Mouse (Mus musculus) CD4-positive naive resting alpha-beta T cell, adult 57 days (primary cell): Measurements from ENCODE around the gene Gm12800. TPM values are rescaled to one million over a fixed set of nuclear protein-coding genes. Genes with fewer than 3 reads are reported as not detected.

ENCODE experiments used
- total RNA-seq: library from RNA; stranded (reverse); gene quantifications from one replicate; pipeline ENCODE4 v1.2.4, GENCODE M21; 2023

The Gm12800 gene
- total RNA-seq, result not detected

DNA sequence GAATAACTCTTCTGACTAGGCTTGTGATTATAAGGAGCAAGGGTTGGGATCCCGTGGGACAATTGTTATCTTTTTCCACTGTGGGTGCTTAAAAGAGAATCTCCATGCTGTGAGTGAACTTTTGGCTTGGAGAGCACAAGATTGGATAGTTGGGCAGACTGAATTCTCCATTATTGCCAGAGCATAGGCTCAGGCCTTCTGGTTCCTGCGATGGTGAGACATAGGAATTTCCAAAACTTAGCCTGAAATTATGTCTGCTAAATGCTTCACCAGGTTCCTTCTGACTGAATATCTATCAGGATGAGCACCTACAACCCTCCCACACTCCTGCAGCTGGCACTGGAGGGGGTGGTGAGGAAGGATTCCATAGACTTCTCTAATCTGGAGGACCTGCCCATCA lies at the start of gene Gm12800:
Gene Gm12800 (plus strand): TSS at position 301 of the 400 bp plus-strand sequence.

DNA sequence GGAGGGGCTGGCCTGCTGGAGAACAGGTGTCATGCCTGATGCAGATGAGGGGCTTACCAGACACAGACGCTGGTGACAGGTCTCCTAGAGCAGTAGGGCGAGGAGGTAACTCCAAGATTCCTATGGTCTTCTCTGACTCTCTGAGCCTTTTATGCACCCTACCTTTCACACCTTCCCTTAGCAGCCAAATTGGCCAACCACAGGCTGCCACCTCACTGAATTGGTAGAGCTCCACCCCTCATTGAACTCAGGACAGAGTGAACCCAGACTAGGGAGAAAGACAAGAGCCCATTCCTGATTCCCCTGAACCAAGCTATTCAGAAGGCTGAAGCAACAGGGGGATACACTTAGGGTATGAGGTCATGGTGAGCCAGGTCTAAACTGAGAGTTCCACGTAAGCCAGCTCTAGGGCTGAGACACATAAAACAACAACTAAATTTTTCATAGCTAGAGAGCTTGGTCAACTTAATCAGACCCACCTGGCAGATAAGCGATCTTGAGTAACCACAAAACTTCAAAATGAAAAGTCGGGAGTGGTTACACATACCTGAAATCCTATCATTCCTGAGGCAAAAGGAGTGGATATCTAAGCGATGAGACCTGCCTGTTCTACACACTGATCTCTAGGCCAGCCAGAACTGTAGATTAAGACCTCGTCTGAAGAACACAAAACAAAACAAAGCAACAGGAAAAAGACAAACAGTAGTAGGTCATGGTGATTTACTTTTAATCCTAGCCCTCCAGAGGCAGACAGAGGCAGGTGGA lies 15.1 kb upstream of the Gm12800 start, which contains the start of gene C130073F10Rik:
Gene C130073F10Rik (minus strand): TSS at position 134 of the 765 bp plus-strand sequence.

DNA sequence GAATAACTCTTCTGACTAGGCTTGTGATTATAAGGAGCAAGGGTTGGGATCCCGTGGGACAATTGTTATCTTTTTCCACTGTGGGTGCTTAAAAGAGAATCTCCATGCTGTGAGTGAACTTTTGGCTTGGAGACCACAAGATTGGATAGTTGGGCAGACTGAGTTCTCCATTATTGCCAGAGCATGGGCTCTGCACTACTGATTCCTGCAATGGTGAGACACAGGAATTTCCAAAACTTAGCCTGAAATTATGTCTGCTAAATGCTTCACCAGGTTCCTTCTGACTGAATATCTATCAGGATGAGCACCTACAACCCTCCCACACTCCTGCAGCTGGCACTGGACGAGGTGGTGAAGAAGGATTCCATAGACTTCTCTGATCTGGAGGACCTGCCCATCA lies 31.2 kb downstream of the Gm12800 start, which contains the start of gene Gm12794:
Gene Gm12794 (plus strand): TSS at position 301 of the 400 bp plus-strand sequence.

Other genes with a start within 250 kb of the Gm12800 start
- gene Lepr, start 191.7 kb upstream of the Gm12800 start, total RNA-seq, result 0.27 TPM
- gene B020004J07Rik, start 65.1 kb upstream of the Gm12800 start, total RNA-seq, result not detected
- not detected for gene C130073F10Rik, start 15.3 kb upstream of the Gm12800 start, total RNA-seq
- gene Gm12794, start 31.3 kb downstream of the Gm12800 start, total RNA-seq, result not detected
- gene Gm12790, start 71.9 kb downstream of the Gm12800 start, total RNA-seq, result not detected
- not detected for gene Gm12789, start 77.5 kb downstream of the Gm12800 start, total RNA-seq
- gene Pde4b, start 178.4 kb downstream of the Gm12800 start, total RNA-seq, result 166 TPM